Mouse (Mus musculus) induced T-regulatory cell, adult 2 months (primary cell): ENCODE measurements at regions not wholly inside any gene's neighbourhood (a gene's known extent, or its start where the extent isn't known, plus 50 kb on each side); places are given as distances from the start of the nearest gene placed in this dataset.
A peak's percentile ranks its signal among the peaks of the same experiment; 100 is the strongest.

ENCODE experiments used
- DNase-seq: peaks from one replicate; pipeline ENCODE4 v3.0.0-alpha.2; 2012; ENCODE audit warnings: low read depth

- no peak for DNase-seq
These were observed 229.4 kb downstream of the Lnpk start for GRCm38 (mm10) chr2:74349809-74350208.

- no peak for DNase-seq
These were observed 272.9 kb downstream of the Lnpk start for GRCm38 (mm10) chr2:74306301-74306700.

- no peak for DNase-seq
These were observed 278.3 kb downstream of the Lnpk start for GRCm38 (mm10) chr2:74300885-74301451.

DNA sequence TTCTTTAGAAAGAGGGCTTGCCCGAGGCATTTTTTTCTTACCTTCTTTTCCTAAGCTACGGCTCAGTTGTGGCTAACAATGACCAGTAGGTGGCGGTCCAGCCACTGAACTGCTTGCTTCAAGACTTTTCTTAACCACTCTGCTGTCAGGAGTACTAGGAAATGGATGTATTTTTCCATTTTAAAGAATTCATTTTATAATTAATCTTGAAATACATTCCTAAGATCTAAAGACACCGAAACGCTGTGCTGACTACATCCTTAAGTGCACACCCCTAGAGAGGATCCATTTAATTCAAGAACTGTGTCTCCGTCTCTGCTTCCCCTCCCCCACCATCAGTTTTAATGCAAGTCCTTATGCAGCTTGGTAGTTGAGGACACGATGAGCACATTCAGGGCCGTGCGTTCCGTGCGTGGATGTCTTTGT lies 278.9 kb downstream of the Lnpk start:
- peak; percentile 45 for DNase-seq

DNA sequence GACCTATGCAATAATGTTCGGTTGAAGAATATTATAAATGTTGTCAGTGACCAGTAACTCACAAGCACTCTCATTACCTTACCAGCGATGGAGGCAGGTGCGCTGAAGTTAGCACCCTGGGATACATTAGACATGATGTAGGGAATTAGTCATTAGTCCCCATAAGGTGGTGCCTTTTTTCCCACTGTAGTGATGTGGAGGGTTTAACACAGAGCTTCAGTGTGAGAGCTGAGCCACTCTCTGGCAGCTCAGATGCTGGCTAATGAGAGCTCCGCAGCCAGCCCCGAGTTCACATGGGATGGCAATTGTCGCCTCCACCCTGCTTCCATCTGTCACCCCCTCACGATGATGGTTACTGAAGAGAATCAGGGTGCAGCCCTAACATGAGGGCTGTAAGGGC lies 286.6 kb downstream of the Lnpk start:
- DNase-seq: no peak

GRCm38 (mm10) chr2:74291416-74292396 lies 287.5 kb downstream of the Lnpk start:
- DNase-seq: no peak

DNA sequence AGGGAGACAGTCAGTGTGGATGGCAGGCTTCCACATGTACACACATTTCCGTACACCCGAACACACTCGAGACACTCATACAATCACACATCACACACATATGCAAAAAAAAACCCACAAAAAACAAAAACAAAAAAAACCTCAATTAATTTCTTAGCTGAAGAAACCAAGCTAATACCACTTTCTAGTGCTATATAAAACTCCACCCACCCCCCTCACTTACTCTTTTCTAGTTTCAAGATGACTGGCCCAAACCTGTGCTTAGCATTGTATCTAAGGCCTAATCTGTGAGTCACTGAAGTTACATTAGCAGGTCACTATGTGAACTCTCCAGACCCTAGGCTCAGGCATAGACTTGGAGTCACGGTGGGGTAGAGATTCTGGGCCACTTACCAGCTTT lies 293.6 kb downstream of the Lnpk start:
- no peak for DNase-seq

DNA sequence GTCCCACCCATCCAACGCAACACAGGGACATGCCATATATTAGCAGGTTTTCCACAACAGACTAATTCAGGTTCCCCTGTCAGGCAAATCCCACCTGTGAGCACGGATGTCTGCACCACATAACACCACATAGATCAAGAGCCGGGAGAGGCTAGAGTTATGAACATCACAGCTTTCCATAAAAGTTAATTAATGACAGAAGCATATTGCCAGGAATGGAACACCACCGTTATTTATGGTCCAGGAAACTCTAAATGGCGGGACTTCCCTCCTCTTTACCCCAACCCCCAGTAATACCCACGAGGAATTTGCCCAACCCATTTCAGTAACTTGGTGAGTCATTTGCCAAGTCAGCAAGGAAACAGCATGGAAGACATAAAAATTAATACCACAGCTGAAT lies 314.3 kb downstream of the Lnpk start:
- DNase-seq: no peak

DNA sequence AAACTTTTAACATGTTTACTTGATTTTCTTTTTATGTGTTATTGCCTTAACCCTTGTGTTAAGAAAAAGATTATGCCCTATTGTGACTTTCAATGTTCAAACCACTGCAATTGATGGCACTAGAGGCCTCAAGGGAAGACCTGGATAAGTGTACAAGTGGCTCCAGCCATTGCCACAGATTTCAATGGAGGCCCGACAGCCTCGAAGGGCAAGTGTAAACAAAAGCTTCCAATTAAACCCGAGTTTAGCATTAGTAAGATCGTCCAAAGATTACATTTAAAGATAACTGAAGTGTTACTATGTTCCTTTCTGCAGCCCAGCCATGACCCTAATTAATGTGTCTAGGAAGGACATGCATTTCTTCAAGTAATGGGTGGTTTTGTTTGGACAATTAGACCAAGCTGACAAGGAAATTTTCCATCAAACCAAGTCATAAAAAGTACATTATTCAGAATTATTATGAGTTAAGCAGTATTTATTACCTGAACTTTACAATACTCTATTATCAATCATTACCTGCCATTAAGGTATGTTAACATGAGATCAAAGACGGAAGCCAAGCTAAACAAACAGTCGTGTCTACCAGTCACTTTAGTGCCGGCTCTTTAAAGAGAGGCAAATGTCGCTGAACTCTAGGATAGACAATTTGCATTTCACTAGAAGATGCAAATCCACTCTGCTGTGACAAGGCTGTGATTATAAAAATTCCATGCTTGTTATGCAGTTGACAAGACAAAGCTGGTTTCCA lies 322.0 kb downstream of the Lnpk start:
- DNase-seq: no peak

DNA sequence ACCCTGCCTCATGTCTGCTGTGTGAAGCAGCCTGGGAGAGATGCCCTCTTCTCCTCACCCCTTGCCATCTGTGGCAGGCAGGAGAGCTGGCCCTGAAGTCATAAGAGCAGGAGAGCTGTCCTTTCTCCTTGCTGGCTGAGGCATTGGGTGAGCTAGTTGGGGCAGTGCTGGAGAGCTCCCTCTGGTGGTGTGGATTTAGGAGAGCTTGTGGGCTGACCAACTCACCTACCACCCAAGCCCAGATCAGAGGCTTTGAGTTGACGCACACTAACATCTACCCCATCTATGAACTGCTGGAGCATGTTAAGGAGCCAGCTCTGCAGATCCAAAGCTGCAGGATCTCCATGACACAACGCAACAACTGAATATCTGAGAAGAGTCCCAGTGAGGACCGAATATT lies 331.7 kb downstream of the Lnpk start:
- no peak for DNase-seq

DNA sequence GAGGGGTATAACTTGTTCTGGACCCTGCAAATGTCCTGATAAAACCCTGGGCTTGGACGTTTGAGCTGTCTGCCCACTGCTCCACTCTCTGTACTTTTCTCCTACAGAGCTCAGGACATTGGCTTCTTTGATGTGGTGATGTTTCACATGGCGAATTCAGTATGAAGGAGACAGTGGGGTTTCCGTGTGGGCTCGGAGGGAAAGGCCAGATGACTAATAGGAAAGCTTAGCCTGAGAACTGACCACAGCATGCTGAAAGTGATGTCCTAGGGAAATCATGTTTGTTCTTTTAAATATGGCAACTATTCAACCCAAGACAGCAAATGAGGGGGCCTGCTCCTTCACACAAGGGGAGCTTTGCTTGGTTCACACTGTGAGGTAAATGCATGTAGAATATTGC lies 332.6 kb downstream of the Lnpk start:
- DNase-seq: no peak

DNA sequence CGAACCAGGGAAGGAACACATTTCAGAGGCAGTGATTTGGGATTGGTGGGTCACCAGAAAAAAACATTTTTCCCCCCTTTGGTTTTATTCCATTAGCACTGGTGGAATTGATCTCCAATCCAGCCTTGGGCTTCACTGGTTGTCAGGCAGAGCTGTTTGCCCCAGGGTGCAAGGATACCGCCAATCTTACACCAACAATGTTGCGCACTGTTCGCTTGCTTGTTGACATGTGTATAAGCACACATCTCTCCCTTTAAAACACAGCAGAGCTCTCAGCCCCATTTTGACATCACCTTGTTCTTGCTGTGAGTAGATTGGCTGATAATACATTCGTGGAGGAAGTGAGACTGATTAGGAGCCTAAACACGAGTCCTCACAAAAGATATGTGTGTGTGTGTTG lies 333.1 kb upstream of the Atp5g3 start:
- no peak for DNase-seq

- DNase-seq: no peak
These were observed 332.7 kb upstream of the Atp5g3 start for GRCm38 (mm10) chr2:74243801-74244200.

DNA sequence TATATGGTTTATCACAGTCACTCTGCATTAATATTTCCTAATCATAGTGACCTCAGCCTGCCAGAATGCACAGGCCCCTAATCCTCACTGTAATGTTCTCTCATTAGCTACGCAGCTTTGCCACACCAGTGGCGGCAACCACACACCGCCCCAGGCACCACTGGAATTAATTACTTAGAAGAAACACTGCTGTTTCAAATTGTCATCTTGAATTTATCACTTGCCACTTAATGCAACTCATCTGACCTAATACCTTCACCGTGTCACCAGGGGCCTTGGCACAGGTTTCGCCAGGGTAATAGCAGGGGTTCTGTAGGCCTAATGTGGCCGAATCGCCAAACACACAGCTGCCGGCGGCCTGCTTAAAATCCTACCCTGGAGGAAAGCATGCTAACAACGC lies 328.5 kb upstream of the Atp5g3 start:
- no peak for DNase-seq

DNA sequence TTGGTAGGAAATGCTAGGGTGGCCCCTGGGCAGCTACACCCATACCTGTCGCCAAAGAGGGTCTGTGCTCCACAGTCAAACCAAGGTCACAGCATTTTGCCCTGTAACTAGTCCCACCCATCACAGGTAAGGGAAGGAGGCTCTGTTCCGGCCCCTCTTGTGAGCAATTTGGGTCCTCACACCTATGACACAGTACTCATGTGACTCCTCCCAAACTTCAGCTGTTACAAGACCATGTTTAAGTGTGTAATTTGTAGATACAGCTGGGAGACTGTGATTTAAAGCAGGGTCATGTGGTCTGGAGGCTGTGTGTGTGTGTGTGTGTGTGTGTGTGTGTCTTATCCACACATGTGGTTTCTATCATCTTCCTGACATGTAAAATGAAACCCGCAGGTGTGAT lies 306.3 kb upstream of the Atp5g3 start:
- no peak for DNase-seq

DNA sequence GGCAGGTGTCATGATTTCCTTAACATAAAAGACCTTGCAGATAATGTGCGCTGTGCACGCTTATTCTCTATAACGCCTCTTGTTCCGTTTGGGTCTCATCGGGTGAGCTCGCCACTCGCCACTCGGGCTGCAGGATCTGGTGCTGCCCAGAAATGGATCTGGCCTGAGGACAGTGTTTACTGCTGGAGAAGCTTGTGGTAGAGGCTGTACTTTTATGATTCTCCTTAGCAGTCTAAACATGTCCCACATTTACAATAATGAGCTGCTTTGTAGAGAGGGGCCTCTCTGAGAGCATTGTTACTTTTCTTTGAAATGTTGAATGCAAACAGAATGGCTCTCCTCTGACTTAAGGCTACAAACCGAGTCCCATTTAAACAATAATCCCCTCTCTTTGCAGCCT lies 299.1 kb upstream of the Atp5g3 start:
- no peak for DNase-seq

DNA sequence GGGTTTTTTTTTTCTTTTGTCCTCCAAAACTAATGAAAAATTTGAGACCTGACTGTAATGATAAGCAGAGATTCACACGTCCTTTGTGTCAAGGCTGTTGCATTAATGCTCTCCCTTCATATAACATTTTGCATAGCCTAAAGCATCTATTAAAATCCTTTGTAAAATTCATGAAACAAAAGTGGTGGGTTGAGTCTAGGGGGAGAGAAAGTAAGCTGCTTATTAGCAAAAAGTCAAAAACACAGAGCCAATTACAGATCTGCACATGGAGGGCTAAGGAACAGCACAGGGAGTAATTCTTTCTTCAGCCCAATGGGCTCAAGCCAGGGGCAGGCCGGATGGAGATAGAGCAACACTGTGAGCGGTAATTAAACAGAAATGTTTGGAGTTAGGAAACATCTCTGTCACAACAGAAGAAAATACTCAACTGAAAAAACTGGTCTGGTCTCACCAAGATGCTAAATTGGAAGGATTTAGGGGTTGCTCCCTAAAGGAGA lies 298.3 kb upstream of the Atp5g3 start:
- DNase-seq: no peak

DNA sequence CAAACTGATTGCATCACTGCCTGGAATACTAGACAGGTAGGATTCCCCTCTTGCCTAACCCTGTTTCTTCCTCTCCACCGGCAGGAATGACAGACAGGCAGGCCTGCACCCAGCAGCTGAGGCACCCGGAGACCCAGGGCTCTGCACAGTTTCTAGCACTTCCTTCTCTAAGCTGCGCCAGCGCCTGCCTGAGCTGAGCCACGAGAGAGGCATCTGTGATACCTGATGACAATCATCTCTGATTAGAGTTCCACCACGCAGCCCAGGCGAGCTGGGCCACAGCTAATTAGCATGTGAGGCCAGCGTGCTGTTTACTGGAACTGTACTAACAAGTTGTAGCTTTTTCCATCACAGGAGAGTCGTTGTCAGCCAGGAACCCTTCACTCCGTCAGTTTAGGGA lies 296.3 kb upstream of the Atp5g3 start:
- DNase-seq: no peak

DNA sequence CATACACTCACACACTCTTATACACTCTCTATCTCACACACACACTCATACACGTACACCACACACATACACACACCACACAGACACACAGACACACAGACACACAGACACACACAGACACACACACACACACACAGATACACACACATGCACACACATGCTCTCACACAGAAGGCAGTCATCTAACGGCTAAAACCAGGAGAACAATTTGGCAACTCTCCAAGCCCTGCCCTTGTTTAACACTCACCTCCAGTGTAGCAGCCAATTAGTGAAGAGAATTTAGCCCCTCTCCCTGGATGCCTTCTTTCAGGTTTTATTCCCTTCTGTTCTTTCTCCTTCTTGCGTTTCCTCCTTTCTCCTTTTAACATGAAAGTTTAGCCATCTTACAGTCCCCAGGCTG lies 291.6 kb upstream of the Atp5g3 start:
- no peak for DNase-seq

DNA sequence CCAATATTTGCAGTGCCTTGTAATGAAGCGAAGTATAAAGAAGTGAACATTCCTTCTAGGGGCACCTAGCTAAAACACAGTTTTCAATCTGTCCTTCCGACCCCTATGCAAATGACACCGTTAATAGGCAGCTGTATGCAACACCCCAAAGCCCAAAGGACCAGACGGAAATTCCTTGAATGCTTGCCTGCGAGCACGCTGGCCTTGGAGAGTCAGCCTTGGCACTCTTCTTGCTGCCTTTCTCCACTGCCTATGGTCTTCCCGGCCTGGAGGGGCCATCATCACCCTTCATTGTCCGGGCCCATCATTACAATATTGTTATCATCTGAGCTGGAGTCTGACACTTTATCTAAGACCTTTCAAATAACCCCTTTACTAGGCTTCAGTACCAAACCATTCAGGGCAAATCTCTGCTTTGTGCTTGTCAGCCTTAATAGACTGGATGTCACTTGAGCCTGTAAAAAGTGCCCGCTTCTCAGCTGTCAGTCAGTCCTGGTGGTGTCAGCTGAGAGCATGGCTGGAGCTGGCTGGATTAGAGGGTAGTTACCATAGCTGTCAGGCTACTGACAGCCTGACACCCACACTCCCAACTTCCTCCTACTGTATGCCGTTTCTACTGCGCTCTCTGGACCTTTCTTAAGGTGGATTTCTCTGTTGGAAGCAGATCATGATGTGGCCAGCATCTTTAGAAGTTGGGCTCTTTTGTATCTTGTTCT lies 290.6 kb upstream of the Atp5g3 start:
- DNase-seq: no peak

DNA sequence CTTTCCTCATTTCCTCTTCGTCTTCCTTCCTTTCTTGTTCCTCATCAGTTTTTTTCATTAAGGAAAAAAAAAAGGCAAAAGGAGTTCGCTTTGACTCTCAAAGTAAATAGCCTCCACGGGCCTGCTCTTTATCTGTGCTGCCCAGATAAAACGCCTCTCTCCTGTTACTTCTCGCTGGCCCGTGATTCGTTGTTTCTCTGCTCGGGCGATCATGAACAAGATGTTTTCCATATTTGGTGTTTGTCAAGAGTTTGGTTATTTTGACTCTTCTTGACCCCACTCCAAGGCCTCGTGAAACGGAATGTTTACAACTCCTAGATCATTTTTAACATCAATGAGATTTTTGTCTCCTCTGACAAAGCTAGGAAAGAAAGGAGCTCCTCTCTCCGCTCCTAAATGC lies 288.4 kb upstream of the Atp5g3 start:
- no peak for DNase-seq
